Mouse (Mus musculus): ENCODE results near the gene Acnat1.

DNA sequence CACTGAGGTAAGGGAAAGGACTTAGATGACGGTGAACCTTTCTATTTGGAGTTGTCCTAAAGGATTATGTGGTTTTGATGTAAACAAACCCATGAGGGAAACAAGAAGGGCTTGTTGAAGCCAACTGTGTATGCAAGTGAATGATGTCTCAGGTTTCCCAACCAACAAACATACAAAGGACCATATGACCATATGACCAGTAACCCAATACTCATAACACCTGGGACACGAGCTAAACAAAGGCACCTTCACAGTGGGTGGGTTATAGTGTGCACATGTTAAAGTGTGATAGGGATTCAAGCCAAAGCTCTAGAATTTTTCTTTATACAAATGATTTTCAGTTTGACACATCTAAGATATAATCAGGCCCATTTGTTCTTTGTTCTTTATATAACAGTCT, 17.5 kb downstream of the Acnat1 start:
- TF ChIP-seq GATA1 (IDR thresholded peaks at IDR 0.05; ENCODE audit: borderline replicate concordance, low read length): no peak
- no peak for TF ChIP-seq FLI1 (IDR thresholded peaks at IDR 0.05; ENCODE audit: low read length)
